Mouse (Mus musculus): ENCODE data around the gene Agl.
"Not testable (repeated sequence)": the region's sequence is repeated elsewhere in the genome, so short reads cannot be mapped to it uniquely, and the experiment has no call there.

Gene Agl

GRCm38 (mm10) chr3:116748391-116749170, 59.4 kb downstream of the Agl start:
- Histone ChIP-seq H3K9me3 (ENCODE audit: low read length) (no peaks in the 10 kb centered on the region), H3K4me1 (replicated peaks; ENCODE audit: low read depth, low read length) (peaks cover 18% of the 10 kb centered on the region), H3K27me3 (ENCODE audit: insufficient read depth, low read length) (no peaks in the 10 kb centered on the region), H3K36me3 (ENCODE audit: insufficient read depth, low read length) (peaks cover 12% of the 10 kb centered on the region; the same call in 1 of the 2 replicates), H3K4me3 (replicated peaks; ENCODE audit: low read length) (no peak overlapping the region)
- TF ChIP-seq CTCF (conservative IDR thresholded peaks at IDR 0.05; ENCODE audit: low read length) (peak; percentile 79), POU5F1 (IDR thresholded peaks at IDR 0.05; ENCODE audit: borderline replicate concordance, low read length) (no peak)

GRCm38 (mm10) chr3:116747648-116748047, 60.3 kb downstream of the Agl start:
- H3K36me3 ChIP-seq (ENCODE audit: insufficient read depth, low read length) = peaks cover 12% of the 10 kb centered on the region; the same call in 1 of the 2 replicates
- H3K4me3 ChIP-seq (replicated peaks; ENCODE audit: low read length); H3K27me3 ChIP-seq (ENCODE audit: insufficient read depth, low read length): not testable (repeated sequence)

GRCm38 (mm10) chr3:116740963-116741362, 67.0 kb downstream of the Agl start:
- no peak overlapping the region for H3K4me3 ChIP-seq (replicated peaks; ENCODE audit: low read length)
- no peaks in the 10 kb centered on the region for H3K9me3 ChIP-seq (ENCODE audit: low read length)
- H3K4me1 ChIP-seq (replicated peaks; ENCODE audit: low read depth, low read length) = peaks cover 16% of the 10 kb centered on the region
- no peak for TF ChIP-seq POU5F1 (IDR thresholded peaks at IDR 0.05; ENCODE audit: borderline replicate concordance, low read length)
- TF ChIP-seq NANOG (IDR thresholded peaks at IDR 0.05; ENCODE audit: borderline replicate concordance, low read length) = no peak
- TF ChIP-seq CTCF (conservative IDR thresholded peaks at IDR 0.05; ENCODE audit: low read length) = no peak
- peaks cover 7% of the 10 kb centered on the region; the same call in 1 of the 2 replicates for H3K36me3 ChIP-seq (ENCODE audit: insufficient read depth, low read length)
- H3K27me3 ChIP-seq (ENCODE audit: insufficient read depth, low read length) = no peaks in the 10 kb centered on the region

More at GRCm38 (mm10) chr3:116747648-116748047, 60.3 kb downstream of the Agl start:
- H3K4me1 ChIP-seq (replicated peaks; ENCODE audit: low read depth, low read length) = peaks cover 18% of the 10 kb centered on the region
- H3K9me3 ChIP-seq (ENCODE audit: low read length) = not testable (repeated sequence)

GRCm38 (mm10) chr3:116740106-116740505, 67.9 kb downstream of the Agl start:
- H3K36me3 ChIP-seq (ENCODE audit: insufficient read depth, low read length) = peaks cover 7% of the 10 kb centered on the region; the same call in 1 of the 2 replicates
- TF ChIP-seq CTCF (conservative IDR thresholded peaks at IDR 0.05; ENCODE audit: low read length) (no peak), NANOG (IDR thresholded peaks at IDR 0.05; ENCODE audit: borderline replicate concordance, low read length) (no peak), POU5F1 (IDR thresholded peaks at IDR 0.05; ENCODE audit: borderline replicate concordance, low read length) (no peak)
- no peak overlapping the region for H3K4me3 ChIP-seq (replicated peaks; ENCODE audit: low read length)
- peaks cover 6% of the 10 kb centered on the region for H3K9me3 ChIP-seq (ENCODE audit: low read length)
- peaks cover 16% of the 10 kb centered on the region for H3K4me1 ChIP-seq (replicated peaks; ENCODE audit: low read depth, low read length)
- no peaks in the 10 kb centered on the region for H3K27me3 ChIP-seq (ENCODE audit: insufficient read depth, low read length)

GRCm38 (mm10) chr3:116737326-116737731, 70.6 kb downstream of the Agl start:
- H3K27me3 ChIP-seq (ENCODE audit: insufficient read depth, low read length) = no peaks in the 10 kb centered on the region
- peaks cover 3% of the 10 kb centered on the region; the same call in 1 of the 2 replicates for H3K36me3 ChIP-seq (ENCODE audit: insufficient read depth, low read length)
- no peak overlapping the region for H3K4me3 ChIP-seq (replicated peaks; ENCODE audit: low read length)
- TF ChIP-seq CTCF (conservative IDR thresholded peaks at IDR 0.05; ENCODE audit: low read length) (no peak), NANOG (IDR thresholded peaks at IDR 0.05; ENCODE audit: borderline replicate concordance, low read length) (no peak), POU5F1 (IDR thresholded peaks at IDR 0.05; ENCODE audit: borderline replicate concordance, low read length) (no peak)
- H3K9me3 ChIP-seq (ENCODE audit: low read length) = peaks cover 19% of the 10 kb centered on the region
- peaks cover 15% of the 10 kb centered on the region for H3K4me1 ChIP-seq (replicated peaks; ENCODE audit: low read depth, low read length)

- Histone ChIP-seq H3K27me3 (ENCODE audit: insufficient read depth, low read length) (no peaks in the 10 kb centered on the region), H3K4me3 (replicated peaks; ENCODE audit: low read length) (no peak overlapping the region), H3K36me3 (ENCODE audit: insufficient read depth, low read length) (peaks cover 3% of the 10 kb centered on the region; the same call in 1 of the 2 replicates), H3K4me1 (replicated peaks; ENCODE audit: low read depth, low read length) (peaks cover 35% of the 10 kb centered on the region), H3K9me3 (ENCODE audit: low read length) (peaks cover 11% of the 10 kb centered on the region)
- TF ChIP-seq NANOG (IDR thresholded peaks at IDR 0.05; ENCODE audit: borderline replicate concordance, low read length) (no peak), POU5F1 (IDR thresholded peaks at IDR 0.05; ENCODE audit: borderline replicate concordance, low read length) (no peak), CTCF (conservative IDR thresholded peaks at IDR 0.05; ENCODE audit: low read length) (no peak)
Measured at GRCm38 (mm10) chr3:116729483-116730174, 78.3 kb downstream of the Agl start.

- TF ChIP-seq POU5F1 (IDR thresholded peaks at IDR 0.05; ENCODE audit: borderline replicate concordance, low read length) (no peak), NANOG (IDR thresholded peaks at IDR 0.05; ENCODE audit: borderline replicate concordance, low read length) (no peak), CTCF (conservative IDR thresholded peaks at IDR 0.05; ENCODE audit: low read length) (no peak)
- H3K4me3 ChIP-seq (replicated peaks; ENCODE audit: low read length) = peak overlapping the region; percentile 65
- no peaks in the 10 kb centered on the region for H3K9me3 ChIP-seq (ENCODE audit: low read length)
- H3K4me1 ChIP-seq (replicated peaks; ENCODE audit: low read depth, low read length) = peaks cover 55% of the 10 kb centered on the region
- H3K36me3 ChIP-seq (ENCODE audit: insufficient read depth, low read length) = no peaks in the 10 kb centered on the region
- H3K27me3 ChIP-seq (ENCODE audit: insufficient read depth, low read length) = no peaks in the 10 kb centered on the region
Measured at GRCm38 (mm10) chr3:116726807-116727206, 81.2 kb downstream of the Agl start.

- peak overlapping the region; percentile 32; the same call in 1 of the 2 replicates for H3K4me3 ChIP-seq (replicated peaks; ENCODE audit: low read length)
- H3K36me3 ChIP-seq (ENCODE audit: insufficient read depth, low read length) = no peaks in the 10 kb centered on the region
- TF ChIP-seq POU5F1 (IDR thresholded peaks at IDR 0.05; ENCODE audit: borderline replicate concordance, low read length) = 0 out of 2 replicates have a peak, but pooled peaks have one; percentile 15
- TF ChIP-seq CTCF (conservative IDR thresholded peaks at IDR 0.05; ENCODE audit: low read length) = no peak
- H3K27me3 ChIP-seq (ENCODE audit: insufficient read depth, low read length) = no peaks in the 10 kb centered on the region
- no peaks in the 10 kb centered on the region for H3K9me3 ChIP-seq (ENCODE audit: low read length)
- peaks cover 52% of the 10 kb centered on the region for H3K4me1 ChIP-seq (replicated peaks; ENCODE audit: low read depth, low read length)
Measured at GRCm38 (mm10) chr3:116723496-116724481, 84.2 kb downstream of the Agl start.
